Mouse (Mus musculus) embryo, embryonic 10 days (tissue): ENCODE measurements around the gene Prkab2.

Source experiments
- DNase-seq: peaks from one replicate; pipeline ENCODE4 v3.0.0-alpha.2; 2015; ENCODE audit warnings: low spot score

Gene Prkab2

DNA sequence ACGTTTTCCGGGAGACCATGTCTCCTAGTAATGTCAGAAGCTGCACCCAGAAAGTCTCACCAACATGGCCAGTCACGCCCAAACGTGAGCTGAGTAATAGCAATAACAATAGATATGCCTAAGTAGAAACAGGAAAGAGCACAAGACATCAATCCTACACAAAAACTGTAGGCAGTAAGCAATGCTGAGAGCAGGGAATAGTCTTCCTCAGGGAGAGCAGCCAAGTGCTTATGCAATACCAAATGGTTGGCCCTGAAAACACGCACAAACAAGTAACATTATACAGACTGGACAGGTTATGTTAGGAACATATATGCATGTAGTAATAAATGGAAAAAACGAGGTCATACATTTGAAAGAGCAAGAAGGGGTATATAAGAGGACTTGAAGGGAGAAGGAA is 8.5 kb upstream of the Prkab2 start:
- DNase-seq = no peak

DNA sequence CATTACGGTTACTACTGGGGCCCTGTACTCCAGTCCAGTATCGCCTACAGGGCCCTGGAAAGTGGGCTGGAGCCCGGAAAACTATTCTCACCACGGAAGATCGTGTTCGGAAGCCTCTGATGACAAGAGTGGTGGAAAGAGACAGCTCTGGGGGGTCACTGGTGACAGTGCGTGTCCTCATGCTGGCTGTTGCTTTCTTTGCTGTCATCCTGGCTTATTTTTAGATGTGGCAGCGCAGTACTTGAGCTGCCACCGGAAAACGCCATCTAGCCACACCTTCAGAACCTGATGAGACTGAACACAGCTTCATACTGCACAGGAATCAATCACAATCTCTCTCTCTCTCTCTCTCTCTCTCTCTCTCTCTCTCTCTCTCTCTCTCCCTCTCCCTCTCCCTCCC is 6.4 kb upstream of the Prkab2 start:
- no peak for DNase-seq

DNA sequence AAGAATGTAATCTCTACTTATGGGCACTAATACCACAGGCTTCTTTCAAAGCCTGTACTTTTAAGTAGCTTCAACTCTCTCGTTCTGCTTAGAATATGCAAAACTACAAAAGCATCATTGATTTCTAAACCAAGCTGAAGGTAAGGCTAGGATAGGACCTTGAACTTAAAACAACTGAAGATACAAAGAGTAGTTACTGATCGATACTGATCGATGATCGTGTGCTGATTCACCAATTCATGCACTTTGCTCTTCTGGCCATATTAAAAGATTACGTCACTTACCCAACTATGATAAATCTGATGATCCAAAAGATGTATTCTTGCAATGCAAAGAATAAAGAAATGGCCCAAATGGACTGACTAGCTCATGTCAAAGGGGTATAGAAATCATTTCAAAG is 4.2 kb upstream of the Prkab2 start:
- DNase-seq = no peak

DNA sequence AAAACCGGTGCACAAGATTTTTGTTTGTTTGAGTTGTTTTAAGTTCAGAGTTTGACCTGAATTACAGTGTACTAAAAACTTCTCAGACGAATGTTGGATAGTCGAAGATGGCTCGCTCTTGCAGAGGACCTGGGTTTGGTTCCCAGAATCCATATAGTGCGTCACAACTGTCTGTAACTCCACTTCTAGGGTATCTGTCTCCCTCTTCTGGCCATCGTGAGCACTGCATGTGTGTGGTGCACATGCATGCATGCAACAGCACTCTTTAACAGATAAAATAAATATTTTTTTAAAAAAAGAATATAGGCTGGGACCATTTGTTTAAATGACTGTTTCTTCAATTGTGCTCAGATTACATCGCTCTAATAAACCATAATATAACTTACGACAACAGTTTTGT is 3.1 kb upstream of the Prkab2 start:
- DNase-seq = no peak

DNA sequence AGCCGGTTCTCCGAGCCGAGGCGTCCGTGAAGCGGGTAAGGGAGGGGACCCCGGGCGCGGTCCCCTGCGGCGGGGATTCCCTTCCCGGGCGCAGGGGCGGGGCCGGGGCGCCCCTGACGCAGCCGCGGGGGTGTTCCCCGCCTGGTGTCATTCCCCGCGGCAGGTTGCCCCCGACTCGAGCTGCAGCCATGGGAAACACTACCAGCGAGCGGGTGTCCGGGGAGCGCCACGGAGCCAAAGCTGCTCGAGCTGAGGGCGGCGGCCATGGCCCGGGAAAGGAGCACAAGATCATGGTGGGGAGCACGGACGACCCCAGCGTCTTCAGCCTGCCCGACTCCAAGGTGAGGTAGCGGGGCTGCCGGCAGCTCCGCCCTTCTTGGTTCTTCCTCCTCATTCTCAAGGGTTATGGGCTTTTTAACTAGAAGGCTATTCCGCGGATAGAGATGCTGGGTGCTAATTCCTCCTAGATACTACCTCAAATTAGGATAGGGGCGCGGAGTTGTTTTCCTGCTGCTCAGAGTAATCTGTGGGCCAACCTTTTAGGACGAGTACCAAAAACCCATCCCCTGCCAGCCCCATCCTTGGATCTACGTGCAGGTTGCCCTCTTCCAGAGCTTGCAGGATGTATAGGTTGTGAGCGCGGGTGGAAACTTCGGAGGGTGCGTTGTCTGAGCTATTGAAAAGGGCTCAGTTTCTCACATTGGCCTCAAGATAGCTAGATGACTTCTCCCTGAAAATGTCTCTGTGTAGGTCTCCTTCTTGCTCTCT is 617 bp downstream of the Prkab2 start:
- DNase-seq = peak; percentile 53

DNA sequence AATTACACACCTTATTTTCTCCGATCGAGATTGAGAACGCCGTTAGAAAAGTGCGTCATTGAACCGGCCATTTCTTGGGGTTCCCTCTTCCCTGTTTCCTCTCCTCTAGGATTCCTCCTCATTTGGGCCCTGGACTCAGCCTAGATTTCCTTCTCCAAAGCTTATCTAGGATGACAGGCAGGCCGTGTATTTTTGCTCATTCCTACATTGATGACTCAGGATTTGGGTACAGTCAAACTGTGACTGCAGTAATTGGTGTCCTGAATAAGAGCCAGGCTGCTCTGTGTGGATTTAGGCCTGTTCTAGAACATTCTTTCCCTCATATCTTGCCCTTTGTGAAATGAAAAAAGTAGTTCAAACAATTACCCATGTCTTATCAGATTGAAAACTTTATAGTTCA is 1.8 kb downstream of the Prkab2 start:
- no peak for DNase-seq

DNA sequence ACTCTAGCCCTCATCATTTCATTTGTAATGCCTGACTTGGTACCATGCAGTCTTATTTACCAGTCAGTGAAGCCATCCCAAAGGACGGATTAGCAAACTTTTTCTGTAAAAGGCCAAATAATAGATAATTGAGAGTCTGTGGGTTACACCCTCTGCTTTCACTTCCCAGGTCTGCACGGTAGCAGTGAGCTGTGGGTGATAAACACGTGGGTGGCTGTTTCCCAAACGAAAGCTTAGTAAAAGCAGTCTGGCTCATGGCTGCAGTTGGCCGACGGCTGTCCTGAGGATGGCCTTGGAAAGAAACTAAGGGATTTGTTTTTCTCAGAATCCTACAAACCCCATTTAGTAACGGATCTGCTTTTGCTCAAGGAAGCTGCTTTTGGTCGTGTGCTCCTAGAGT is 3.2 kb downstream of the Prkab2 start:
- no peak for DNase-seq

DNA sequence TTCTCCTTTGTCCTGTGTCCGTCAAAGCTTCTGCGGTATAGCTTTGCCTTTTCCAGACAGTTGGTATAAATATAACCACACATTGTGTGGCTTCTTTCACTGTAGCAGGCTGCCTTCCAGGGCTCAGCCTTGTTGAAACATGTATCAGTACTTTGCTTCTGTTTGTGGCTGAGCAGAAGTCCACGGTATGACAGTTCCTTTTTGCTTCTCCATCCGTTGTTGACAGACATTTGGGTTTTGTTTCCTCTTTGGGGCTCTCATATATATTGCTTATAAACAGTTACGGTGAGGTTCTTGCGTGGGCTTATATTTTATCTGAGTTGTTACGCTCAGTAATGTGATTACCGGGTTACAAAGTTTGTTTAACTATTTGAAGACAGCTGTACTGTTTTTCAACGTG is 7.5 kb downstream of the Prkab2 start:
- DNase-seq = no peak

DNA sequence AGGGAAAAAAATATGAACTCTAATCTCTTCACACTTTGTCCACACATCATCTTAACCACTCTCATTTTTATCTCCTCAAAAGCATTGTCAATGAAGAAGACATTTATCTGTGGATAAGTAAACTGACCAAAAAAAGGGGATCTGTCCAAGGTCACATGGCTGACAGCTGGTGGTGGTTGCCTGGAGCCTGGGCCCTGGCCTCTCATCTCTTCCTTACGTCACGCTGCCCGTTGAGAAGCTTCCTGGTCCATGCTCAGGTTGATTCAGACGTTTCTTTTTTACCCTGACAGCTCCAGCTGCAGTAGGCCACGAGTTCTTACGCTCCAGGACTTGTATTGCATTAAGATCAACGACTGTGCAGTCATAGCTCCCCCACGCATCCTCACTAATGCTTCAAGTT is 8.2 kb downstream of the Prkab2 start:
- DNase-seq = no peak

DNA sequence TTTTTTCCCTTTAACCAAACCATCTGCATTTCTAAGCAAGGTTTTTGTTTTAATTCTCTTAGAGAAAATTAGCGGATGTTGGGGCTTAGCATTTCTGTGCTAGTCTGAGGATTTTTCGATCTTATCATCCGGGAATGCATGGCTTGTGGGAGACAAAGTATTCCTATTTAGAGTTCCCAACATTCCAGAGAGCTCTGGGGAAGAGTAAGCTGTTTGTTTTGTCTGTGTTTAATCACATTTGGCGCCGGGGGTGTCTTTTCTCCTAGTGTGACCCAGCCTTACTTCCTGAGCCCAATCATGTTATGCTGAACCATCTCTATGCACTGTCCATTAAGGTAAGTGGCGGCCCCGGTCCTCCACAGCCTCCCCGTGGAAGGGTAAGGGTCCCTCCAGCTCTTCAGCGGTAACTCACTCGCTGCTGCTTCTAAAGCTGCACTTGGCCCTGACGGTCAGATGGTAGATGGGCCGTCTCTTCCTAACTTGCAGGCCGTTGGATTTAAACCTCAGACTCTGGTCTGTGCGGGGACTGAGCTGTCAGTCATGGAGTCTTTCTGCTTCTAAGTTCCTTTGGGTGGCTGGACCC is 9.2 kb downstream of the Prkab2 start:
- DNase-seq = no peak

DNA sequence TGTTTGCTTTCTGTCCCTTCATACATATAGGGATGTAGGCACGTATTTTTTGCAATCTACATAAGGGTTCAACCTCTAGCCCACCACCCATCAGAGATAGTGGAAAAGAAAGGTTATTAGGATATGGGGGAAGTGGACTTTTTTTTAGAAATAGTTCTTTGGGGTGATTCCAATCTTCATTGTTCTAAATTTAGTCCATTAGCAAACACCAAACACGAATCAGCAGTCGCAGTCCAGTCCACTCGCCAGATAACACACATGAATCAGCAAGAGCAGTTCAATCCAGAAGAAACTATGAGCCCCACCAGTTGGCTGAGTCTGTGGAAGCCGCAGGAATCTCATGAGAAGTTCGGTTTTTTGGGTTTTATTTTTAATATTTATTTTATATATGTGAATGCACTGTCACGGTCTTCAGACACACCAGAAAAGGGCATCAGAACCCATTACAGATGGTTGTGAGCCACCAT is 16.7 kb downstream of the Prkab2 start, which contains the start of gene Gm17651:
Gm17651 (minus strand) TSS at position 51 of the 467 bp plus-strand sequence.
- DNase-seq = no peak

DNA sequence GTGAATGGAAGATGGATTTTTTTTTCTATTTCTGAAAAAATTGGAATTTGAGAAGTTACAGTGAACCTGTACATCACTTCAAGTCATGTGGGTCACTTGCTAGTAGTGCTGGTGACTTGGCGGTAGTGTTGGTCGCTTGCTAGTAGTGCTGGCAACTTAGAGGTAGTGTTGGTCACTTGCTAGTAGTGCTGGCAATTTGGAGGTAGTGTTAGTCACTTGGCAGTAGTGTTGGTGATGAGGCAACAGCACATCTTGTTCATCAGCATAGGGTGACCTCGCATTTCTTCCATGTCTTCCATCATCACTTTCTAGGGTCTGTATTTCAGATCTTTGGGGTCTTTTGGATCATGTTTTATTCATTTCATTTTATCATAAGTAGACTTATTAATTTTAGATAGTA is 18.1 kb downstream of the Prkab2 start:
- DNase-seq = no peak

DNA sequence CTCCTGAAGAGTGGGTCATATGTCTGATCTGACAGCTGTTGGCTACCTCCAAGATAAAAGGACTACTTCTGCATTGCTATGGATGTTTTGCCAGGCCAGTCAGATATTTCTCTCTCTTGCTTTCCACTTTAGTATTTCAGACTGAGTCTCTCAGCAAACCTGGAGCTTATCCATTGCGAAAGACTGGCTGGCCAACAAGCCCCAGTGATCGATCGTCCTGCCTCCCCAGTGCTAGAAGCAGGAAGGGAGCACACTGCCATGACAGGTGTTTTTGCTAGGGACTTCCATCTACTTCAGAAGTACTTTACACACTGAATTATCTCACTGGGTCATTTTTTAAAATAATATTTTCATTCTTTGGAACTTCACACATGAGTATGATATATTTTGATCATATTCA is 20.4 kb downstream of the Prkab2 start:
- DNase-seq = no peak

DNA sequence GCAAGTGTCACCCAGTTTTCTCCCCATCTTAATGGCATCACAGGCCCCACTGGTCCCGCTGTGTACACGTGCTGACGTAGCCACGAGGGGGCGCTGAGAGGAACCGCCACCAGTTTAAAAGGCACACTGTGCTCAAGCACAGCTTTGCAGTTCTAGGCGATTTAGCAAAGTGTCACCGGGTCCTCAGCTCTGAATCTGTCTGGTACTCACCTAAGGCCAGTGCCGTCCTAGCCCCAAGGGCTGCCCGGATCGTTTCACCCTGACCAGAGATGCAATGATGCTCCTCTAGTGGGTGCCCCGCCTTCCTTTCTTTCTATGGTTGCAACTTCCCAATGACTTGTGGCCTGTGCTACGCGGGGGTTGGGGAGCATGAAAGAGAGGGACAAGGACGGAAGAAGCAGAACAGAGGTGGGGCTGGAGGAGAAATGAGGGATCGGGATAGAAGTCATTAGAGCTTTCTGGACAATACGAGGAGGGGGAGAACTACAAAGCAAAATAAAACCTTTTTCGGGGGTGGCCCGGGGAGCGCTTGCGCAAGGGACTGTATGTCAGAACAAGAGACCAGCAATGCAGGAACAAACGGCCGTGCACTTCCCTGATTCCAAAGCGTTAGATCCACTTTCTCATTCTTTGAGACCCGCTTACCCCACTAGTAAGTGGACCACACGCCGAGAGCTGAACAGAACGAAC is 22.8 kb downstream of the Prkab2 start:
- peak; percentile 86 for DNase-seq

DNA sequence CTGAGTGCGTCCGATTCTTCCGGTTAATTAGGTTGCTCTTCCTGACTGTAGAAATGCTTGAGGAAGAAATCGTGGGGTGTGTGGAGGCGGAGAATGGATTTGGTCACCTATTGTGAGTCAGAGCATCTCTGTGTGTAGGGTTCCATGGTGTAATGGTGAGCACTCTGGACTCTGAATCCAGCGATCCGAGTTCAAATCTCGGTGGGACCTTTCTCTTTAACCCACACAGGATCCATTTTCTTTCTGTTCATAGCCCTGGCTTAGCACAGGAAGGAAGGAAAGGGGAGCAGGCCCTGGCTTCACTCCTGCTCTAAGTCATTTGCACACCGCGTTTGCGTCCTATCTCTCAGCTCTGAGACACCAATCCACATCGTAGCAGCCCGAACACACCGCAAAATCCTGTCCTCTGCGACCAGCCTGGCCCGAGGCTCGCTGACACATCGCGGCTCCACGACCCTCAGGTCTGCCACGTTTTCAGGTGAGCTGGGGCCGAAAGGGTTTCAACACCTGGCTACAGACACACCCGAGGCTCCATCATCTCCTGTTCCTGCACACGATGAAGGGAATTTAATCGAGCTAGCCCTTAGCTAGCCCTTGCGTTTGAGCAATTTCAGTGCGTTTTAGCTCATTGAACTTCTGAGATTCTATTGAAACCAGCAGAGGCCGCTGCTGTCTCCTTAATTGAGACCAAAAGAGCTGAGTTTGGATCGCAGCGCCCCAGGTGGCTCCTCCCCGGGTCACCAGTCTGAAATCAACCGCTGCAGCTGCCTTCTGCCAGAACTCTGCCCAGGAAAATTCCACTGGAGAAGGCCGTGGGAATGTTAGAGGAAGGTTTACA is 23.5 kb downstream of the Prkab2 start:
- DNase-seq = peak; percentile 88

DNA sequence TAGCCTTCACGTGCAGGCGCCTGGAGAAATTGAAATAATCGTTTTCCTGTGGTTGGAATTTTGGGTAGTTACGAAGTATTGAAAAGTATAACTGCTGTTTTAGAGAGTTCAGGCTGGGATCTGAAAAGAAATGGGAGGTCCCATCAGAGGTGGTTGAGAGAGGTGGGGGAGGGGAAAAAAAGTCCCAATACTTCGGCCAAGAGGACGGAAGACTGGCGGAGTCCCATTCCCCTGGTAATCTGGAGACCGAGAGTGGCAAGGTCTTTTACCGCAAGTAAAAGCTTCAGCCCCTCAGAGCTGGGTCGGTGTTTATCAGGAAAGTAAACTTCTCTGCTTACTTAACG is 24.1 kb downstream of the Prkab2 start:
- no peak for DNase-seq

DNA sequence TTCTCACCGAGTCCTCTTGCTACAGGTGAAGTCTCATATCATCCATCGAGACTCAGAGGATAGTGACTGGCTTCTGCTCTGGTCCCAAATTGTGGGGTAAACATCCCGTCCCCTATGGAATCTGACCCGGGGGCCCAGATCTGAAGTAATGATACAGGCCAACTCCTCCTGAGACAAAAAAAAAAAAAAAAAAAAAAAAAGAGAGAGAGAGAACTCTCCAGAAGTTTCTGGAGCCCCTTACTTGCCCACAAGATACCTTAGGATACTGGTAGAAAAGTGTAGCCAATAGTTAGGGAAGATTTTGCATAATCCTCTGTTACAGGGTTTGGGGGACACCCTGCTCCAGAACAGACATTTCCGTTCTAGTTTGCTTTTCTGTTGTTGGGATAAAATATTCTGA is 24.6 kb downstream of the Prkab2 start:
- DNase-seq = no peak

DNA sequence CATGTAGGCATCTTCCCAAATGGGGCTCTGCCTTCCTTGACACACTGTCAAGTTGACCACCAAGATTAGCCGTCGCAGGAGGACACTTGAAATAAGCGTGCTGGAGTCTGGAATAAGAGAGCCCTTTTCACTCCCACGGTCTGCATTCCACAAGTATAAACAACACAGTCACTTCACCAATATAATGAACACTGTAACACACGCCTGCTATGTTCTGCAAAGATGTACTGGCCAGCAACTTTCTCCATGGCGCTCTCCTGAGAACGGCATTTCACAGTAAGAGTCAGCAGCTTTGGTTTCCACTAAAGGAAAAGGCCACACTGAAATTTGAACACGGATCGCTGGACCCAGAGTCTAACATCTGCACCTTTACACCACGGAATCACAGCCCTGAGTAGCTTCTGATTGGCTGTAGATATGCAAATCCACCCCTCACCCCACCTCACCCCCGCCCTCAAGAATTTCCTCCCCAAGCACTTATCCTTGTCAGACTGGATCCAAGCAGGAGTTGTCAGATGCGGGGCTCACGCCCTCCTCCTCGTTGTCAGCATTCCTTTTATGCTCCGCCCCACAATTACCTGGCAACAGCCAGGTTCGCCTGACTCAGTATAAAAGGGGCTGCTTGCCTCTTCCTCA is 25.7 kb downstream of the Prkab2 start:
- DNase-seq = peak; percentile 67

DNA sequence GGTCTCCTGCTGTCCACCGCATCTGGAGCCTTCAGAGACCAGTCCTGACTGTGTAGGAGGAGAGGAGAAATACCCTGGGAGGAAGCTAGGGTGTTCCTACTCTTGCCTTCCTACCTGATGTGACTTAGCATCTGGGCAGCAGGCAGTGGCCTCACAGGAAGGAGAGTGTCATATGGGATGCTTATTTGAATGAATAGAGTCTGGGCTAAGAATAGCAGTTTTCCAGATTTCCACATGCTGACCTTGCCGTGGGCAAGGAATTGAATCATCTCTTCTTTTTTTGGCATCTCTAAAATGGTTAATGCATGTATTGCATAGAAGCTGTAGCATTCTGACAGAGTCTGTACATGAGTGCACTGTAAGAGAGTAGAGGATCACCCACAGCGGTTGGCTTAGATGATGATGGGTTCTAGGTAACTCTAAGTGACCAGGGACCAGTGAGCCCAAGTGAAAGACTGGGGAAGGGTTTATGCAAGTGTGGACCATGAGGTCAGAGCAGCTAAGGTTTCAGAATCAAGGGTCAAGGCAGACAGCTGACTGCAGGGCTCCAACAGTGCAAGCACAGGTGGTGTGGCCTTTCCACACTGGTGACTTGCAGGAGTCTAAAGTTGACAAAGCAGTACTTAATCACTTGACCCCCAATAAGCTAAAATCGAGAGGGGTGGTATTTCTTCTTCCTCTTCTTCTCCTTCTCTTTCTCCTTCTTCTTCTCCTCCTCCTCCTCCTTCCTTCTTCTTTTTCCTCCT is 28.6 kb downstream of the Prkab2 start:
- DNase-seq = no peak

DNA sequence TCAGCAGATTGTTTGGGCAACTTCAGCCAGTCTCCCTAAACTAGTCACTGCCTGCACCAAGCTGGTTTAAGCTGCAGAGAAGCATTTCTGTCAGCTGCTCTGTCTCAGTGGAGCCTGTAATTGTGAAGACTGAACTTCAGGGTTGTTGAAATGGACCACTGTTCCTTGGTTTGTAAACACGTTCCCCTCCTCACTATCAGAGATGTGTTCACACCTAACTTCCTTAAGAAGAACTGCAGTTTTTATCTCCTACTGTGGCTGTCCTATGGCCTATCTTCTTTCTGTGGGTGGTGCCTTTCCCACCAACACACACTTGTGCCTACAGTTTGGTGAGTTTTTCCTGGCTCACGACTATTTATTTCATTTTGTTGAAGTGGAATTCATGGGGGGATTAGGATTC is 31.3 kb downstream of the Prkab2 start:
- no peak for DNase-seq

DNA sequence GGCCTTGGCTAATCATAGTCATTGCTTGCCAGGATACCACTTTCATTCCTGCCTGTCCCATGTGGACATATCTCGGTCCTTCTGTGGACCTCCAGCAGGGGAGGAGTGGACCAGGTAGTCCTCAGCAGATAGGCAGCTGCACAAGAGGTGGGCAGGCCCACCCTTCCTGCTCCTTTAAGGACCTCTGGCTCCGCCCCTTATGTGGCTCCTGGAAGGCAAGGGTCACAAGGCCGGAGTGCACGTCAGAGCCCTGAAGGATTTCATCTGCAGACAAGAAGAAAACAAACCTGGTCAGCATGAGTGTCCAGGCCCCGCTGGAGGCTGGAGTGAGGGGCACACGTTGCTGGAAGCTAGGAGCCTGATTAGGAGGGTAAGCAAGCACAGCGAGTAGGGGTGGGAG is 32.6 kb downstream of the Prkab2 start:
- DNase-seq = peak; percentile 29
